Mouse (Mus musculus) intestine, postnatal 0 days (tissue): ENCODE measurements around the gene Nmnat2. TPM values are rescaled to one million over a fixed set of nuclear protein-coding genes. Genes with fewer than 3 reads are reported as not detected.

Source experiments
- ATAC-seq: fragments of 200-750 bp; cut with Nextera tagmentation; 2 replicates; pipeline ENCODE4 v1.8.0; 2017; ENCODE audit warnings: mild to moderate bottlenecking, moderate TSS enrichment, moderate library complexity
- H3K27ac ChIP-seq: fragments of 300-500 bp; sonication (generic); 2 replicates; pipeline ENCODE4 v1.5.1; 2014; ENCODE audit warnings: mild to moderate bottlenecking, low read depth, low read length, moderate library complexity
- H3K27me3 ChIP-seq: fragments of 300-500 bp; sonication (generic); replicated peaks from 2 replicates; pipeline ENCODE4 v1.6.1; 2014; ENCODE audit warnings: low read length, mixed read lengths; ENCODE audit not compliant: control insufficient read depth, insufficient read depth
- H3K36me3 ChIP-seq: fragments of 300-500 bp; sonication (generic); 2 replicates; pipeline ENCODE4 v1.6.1; 2014; ENCODE audit warnings: mild to moderate bottlenecking, moderate library complexity; ENCODE audit not compliant: control insufficient read depth, insufficient read depth
- H3K4me1 ChIP-seq: fragments of 300-500 bp; sonication (generic); replicated peaks from 2 replicates; pipeline ENCODE4 v1.6.1; 2014; ENCODE audit warnings: antibody characterized with exemption, low read length, mixed read lengths; ENCODE audit not compliant: control insufficient read depth, insufficient read depth
- H3K4me2 ChIP-seq: fragments of 300-500 bp; sonication (generic); replicated peaks from 2 replicates; pipeline ENCODE4 v1.6.1; 2014; ENCODE audit warnings: low read depth, mild to moderate bottlenecking, moderate library complexity
- H3K4me3 ChIP-seq: fragments of 300-500 bp; sonication (generic); 2 replicates; pipeline ENCODE4 v1.5.1; 2014; ENCODE audit warnings: low read depth, low read length
- H3K9ac ChIP-seq: fragments of 300-500 bp; sonication (generic); 2 replicates; pipeline ENCODE4 v1.6.1; 2014; ENCODE audit warnings: mild to moderate bottlenecking, low read depth, low read length
- H3K9me3 ChIP-seq: fragments of 300-500 bp; sonication (generic); 2 replicates; pipeline ENCODE4 v1.6.1; 2016; ENCODE audit warnings: mixed run types; ENCODE audit not compliant: control insufficient read depth
- CTCF ChIP-seq: sonication (generic); IDR thresholded peaks from 2 replicates; pipeline ENCODE4 v1.5.1; 2016; ENCODE audit warnings: low read depth, mild to moderate bottlenecking, control low read depth, antibody characterized with exemption, moderate library complexity
- WGBS: fragments of 180-500 bp; shearing (Covaris S2); extraction: QIAGEN DNeasy Blood & Tissue Kit; methylation state at CpG from one replicate; pipeline ENCODE4 v1.1.7; 2014; 5-methylcytosine and 5-hydroxymethylcytosine counted together
- polyA plus RNA-seq: library from polyadenylated mRNA; unstranded; fragments of >200 nt; fragmentation: Nextera tagmentation; extraction: Ambion mirVana; gene quantifications from 2 replicates; pipeline ENCODE4 v1.2.1, GENCODE M21; 2015

Gene Nmnat2
- polyA plus RNA-seq, 1 experiment from 2014 or later = 1.1 TPM

GRCm38 (mm10) chr1:153124502-153124901 lies 169.7 kb downstream of the Nmnat2 start:
- Histone ChIP-seq H3K27ac (no peak overlapping the region), H3K36me3 (no peaks in the 10 kb centered on the region), H3K9me3 (no peaks in the 10 kb centered on the region), H3K4me1 (no peaks in the 10 kb centered on the region), H3K27me3 (no peaks in the 10 kb centered on the region), H3K4me2 (no peak overlapping the region), H3K9ac (no peak overlapping the region), H3K4me3 (no peak overlapping the region)
- 81% methylated on average over 5 of the region's 5 CpGs for WGBS
- no peak for TF ChIP-seq CTCF
- ATAC-seq = no peak

DNA sequence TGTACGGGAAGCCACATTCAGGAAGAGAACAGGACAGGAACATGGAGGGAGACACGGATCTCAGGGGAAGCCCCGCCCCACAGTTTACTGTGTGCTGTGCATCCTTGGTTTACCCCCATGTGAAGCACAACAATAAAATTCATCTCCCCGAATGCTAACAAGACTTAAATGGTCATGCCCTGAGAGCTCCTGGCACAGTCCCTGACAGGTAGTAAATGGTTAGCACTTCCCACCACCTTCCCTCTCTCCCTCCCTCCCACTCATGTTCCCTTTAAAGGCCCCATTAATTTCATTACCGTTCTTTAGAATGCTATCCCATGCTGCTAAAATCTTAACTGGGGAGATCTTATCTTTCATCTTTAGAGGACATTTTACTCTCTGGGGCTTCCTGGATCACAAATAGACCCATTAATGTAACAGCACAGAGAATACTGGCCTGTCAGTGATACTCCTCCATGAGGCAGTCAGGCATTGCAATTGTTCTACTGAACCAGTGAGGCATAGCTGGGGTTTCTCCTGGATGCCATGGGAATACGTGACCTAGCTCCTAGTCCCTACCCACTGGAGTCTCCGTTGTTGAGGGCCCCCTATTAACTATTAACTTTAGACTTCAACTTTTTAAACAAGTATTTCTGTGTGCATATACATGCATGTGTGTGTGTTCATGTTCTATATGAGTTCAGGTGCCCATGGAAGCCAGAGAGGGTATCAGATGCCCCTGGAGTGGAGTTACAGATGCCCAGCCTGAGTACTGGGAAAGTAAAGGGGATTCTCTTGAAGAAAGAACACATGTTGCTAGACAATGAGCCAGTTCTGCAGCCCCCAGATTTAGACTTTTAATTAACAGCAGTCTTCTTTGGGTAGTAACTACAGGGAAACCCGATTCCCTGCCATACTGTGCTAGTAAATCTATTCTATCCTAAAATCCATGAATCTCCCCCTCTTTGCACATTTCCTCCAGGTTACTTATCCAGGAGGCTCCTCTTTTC lies 170.8 kb downstream of the Nmnat2 start:
- H3K4me3 ChIP-seq = no peak overlapping the region
- no peak for TF ChIP-seq CTCF
- no peak overlapping the region for H3K4me2 ChIP-seq
- no peaks in the 10 kb centered on the region for H3K9me3 ChIP-seq
- no peak for ATAC-seq
- H3K36me3 ChIP-seq = no peaks in the 10 kb centered on the region
- no peak overlapping the region for H3K9ac ChIP-seq
- no peaks in the 10 kb centered on the region for H3K27me3 ChIP-seq
- WGBS = 71% methylated on average over 8 of the region's 8 CpGs
- no peaks in the 10 kb centered on the region for H3K4me1 ChIP-seq
- H3K27ac ChIP-seq = no peak overlapping the region

DNA sequence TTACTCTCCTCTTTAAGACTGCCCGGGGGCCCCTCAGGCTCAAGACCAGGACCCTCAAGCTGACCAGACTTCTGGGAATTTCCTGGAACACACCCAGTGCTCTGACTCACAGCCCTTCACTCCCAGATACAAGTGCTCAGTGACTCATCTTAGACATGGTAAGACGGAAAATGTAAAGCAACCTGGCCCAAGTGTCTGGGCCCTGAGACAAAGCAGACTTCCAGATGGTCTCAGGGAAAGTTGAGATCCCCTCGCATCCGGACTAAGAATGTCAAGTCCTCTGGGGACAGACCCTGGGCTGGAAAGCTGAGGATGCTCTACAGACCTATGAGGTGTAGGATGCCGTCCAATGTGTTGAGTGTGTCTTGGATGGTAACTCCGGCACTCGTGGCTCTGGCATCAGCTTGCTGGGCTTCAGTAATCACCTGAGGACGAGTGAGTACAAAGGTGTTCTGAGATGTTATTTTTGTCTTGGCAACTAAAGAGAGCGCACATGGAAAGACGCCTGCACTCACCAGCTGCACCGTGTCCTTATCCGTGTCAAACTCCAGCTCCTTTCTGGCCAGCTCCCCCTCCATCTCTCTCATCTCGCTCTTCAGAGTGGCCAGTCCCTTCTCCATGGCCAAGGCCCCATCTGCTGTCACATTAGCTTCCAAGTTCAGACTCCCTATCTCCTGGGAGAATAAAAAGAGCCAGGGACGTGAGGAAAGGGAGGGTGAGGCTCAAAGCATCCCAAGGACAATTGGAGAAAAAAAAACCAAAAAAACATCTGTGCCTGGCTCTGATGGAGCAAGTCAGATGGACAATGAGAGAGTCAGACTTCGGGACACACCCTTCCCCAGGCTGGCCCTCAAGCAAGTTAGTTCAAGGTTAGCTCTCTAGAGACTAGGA lies 171.9 kb downstream of the Nmnat2 start:
- H3K27me3 ChIP-seq = no peaks in the 10 kb centered on the region
- H3K4me2 ChIP-seq = no peak overlapping the region
- H3K9me3 ChIP-seq = no peaks in the 10 kb centered on the region
- peak; percentile 22; the same call in 1 of the 2 replicates for ATAC-seq
- no peak overlapping the region for H3K9ac ChIP-seq
- TF ChIP-seq CTCF = no peak
- 73% methylated on average over 15 of the region's 15 CpGs for WGBS
- H3K4me1 ChIP-seq = no peaks in the 10 kb centered on the region
- no peak overlapping the region for H3K4me3 ChIP-seq
- H3K27ac ChIP-seq = no peak overlapping the region
- no peaks in the 10 kb centered on the region for H3K36me3 ChIP-seq

DNA sequence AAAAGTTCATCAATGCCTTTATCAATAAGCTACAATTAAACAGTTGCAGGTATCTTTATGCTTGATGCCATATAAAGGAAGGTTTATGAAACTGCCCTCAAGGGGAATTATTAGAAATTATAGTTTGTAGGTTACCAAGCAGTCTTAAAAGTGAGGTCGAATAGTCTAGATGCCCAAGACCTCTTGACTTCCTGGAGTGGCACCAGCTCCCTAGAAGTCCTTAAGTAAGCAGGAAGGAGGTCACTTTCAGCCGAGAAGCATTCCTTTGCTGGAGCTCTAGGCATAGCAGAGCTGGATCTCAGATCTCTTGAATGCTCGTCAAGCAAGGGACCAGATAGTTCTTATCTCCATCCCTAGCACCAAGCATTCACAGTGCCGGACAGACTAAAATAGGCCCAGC lies 172.8 kb downstream of the Nmnat2 start:
- Histone ChIP-seq H3K27ac (no peak overlapping the region), H3K27me3 (no peaks in the 10 kb centered on the region), H3K4me3 (no peak overlapping the region), H3K36me3 (no peaks in the 10 kb centered on the region), H3K4me1 (no peaks in the 10 kb centered on the region), H3K9me3 (no peaks in the 10 kb centered on the region), H3K4me2 (no peak overlapping the region), H3K9ac (no peak overlapping the region)
- 80% methylated on average over 4 of the region's 4 CpGs for WGBS
- TF ChIP-seq CTCF = no peak
- ATAC-seq = no peak

DNA sequence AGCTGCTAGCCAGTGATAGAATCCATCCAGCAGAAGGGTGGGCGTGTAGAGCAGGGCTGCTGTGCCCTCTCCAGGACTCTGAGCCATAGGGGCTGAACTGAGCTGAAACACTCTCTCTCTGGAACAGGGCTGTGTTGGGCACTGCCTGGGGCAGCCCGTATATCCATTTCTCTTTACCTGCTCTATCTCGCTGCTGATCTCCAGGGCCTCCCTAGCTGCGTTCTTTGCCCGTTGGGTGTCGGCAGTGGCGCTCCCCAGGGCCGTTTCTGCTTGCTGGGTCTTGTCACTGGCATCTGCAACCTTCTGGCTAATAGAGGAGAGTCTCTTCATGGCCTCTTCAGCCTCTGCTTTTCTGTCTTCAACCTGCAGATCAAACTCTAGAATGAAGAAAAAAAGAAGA lies 174.0 kb downstream of the Nmnat2 start:
- TF ChIP-seq CTCF = no peak
- H3K4me2 ChIP-seq = no peak overlapping the region
- no peaks in the 10 kb centered on the region for H3K36me3 ChIP-seq
- H3K27me3 ChIP-seq = no peaks in the 10 kb centered on the region
- no peaks in the 10 kb centered on the region for H3K9me3 ChIP-seq
- 48% methylated on average over 8 of the region's 8 CpGs for WGBS
- no peak overlapping the region for H3K4me3 ChIP-seq
- H3K4me1 ChIP-seq = no peaks in the 10 kb centered on the region
- ATAC-seq = no peak
- H3K9ac ChIP-seq = no peak overlapping the region
- H3K27ac ChIP-seq = no peak overlapping the region

DNA sequence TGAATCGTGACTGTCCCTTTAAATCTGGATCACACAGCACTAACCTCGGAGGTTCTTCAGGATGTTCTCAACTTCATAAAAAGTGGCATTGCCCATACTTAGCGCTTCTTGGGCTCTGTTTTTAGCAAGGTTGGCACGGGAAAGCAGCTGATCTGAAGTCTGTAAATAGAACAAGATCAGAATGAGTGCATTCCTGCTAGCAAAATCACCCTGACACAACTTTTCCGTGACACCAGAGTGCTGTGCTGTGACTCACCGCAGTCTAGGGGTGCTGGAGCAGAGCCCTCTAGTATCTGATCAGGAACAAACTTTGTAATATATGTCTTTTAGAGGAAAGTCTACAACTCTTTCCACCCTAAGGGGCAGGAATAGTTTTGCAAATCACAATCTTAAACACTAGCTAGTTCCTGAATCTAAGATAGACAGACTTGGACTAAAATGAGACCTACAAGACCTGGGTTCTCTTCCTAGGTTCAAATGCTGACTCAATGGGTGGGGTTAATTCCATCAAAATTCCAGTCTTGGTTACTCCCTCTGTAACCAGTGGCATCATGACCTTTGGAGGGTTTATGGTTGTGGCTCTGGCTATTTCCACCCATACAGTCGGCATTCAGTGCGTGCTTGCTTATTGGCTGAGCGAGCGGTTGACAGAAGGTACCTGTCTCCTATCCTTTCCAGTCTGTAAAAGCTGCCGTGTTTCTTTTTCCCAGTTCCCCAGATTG lies 175.4 kb downstream of the Nmnat2 start:
- no peak overlapping the region for H3K27ac ChIP-seq

More for the DNA sequence above, 175.4 kb downstream of the Nmnat2 start:
- no peak overlapping the region for H3K4me3 ChIP-seq
- WGBS = 77% methylated on average over 11 of the region's 11 CpGs
- H3K9me3 ChIP-seq = no peaks in the 10 kb centered on the region
- H3K27me3 ChIP-seq = no peaks in the 10 kb centered on the region
- no peak overlapping the region for H3K4me2 ChIP-seq
- H3K9ac ChIP-seq = no peak overlapping the region
- no peaks in the 10 kb centered on the region for H3K4me1 ChIP-seq
- no peak for ATAC-seq
- TF ChIP-seq CTCF = no peak
- H3K36me3 ChIP-seq = no peaks in the 10 kb centered on the region
